Mouse (Mus musculus) embryonic facial prominence, embryonic 14.5 days (tissue): Measurements from ENCODE around the gene Cpeb1. TPM values are rescaled to one million over a fixed set of nuclear protein-coding genes. Genes with fewer than 3 reads are reported as not detected.

Source experiments
- ATAC-seq: fragments of 200-750 bp; cut with Nextera tagmentation; 2 replicates; pipeline ENCODE4 v1.8.0; 2017; ENCODE audit warnings: low read depth, moderate number of reproducible peaks, moderate TSS enrichment
- DNase-seq: peaks from one replicate; pipeline ENCODE4 v3.0.0-alpha.2; 2015; ENCODE audit warnings: low spot score
- H3K27ac ChIP-seq: fragments of 300-500 bp; sonication (generic); replicated peaks from 2 replicates; pipeline ENCODE4 v1.5.1; 2014; ENCODE audit warnings: low read depth, mild to moderate bottlenecking, low read length, moderate library complexity
- H3K27me3 ChIP-seq: fragments of 300-500 bp; sonication (generic); replicated peaks from 2 replicates; pipeline ENCODE4 v1.6.1; 2014; ENCODE audit warnings: low read length; ENCODE audit not compliant: control insufficient read depth, insufficient read depth
- H3K36me3 ChIP-seq: fragments of 300-500 bp; sonication (generic); 2 replicates; pipeline ENCODE4 v1.6.1; 2014; ENCODE audit warnings: low read length, mixed read lengths; ENCODE audit not compliant: control insufficient read depth, insufficient read depth
- H3K4me1 ChIP-seq: fragments of 300-500 bp; sonication (generic); 2 replicates; pipeline ENCODE4 v1.6.1; 2014; ENCODE audit warnings: antibody characterized with exemption, low read length; ENCODE audit not compliant: control insufficient read depth, insufficient read depth
- H3K4me2 ChIP-seq: fragments of 300-500 bp; sonication (generic); 2 replicates; pipeline ENCODE4 v1.6.1; 2014; ENCODE audit warnings: low read depth, mild to moderate bottlenecking, low read length, moderate library complexity, mixed read lengths
- H3K4me3 ChIP-seq: fragments of 300-500 bp; sonication (generic); 2 replicates; pipeline ENCODE4 v1.5.1; 2014; ENCODE audit warnings: low read depth, mild to moderate bottlenecking, low read length
- H3K9ac ChIP-seq: fragments of 300-500 bp; sonication (generic); 2 replicates; pipeline ENCODE4 v1.6.1; 2014; ENCODE audit warnings: low read depth, mild to moderate bottlenecking, low read length, moderate library complexity, mixed read lengths
- H3K9me3 ChIP-seq: fragments of 300-500 bp; sonication (generic); 2 replicates; pipeline ENCODE4 v1.6.1; 2016; ENCODE audit warnings: low read length; ENCODE audit not compliant: control insufficient read depth
- WGBS: fragments of 180-500 bp; shearing (Covaris S2); extraction: QIAGEN DNeasy Blood & Tissue Kit; methylation state at CpG from one replicate; pipeline ENCODE4 v1.1.7; 2014; 5-methylcytosine and 5-hydroxymethylcytosine counted together
- polyA plus RNA-seq: library from polyadenylated mRNA; unstranded; fragments of >200 nt; fragmentation: Nextera tagmentation; extraction: Ambion mirVana; gene quantifications from 2 replicates; pipeline ENCODE4 v1.2.1, GENCODE M21; 2014

The Cpeb1 gene
- polyA plus RNA-seq, 1 experiment from 2014 or later = 3.4 TPM

GRCm38 (mm10) chr7:81453443-81454274, 1.6 kb downstream of the Cpeb1 start:
- ATAC-seq = peak; percentile 10; the same call in 1 of the 2 replicates
- H3K27ac ChIP-seq = no peak overlapping the region
- WGBS = 3% methylated on average over 37 of the region's 84 CpGs
- peak overlapping the region; percentile 90 for H3K4me2 ChIP-seq
- H3K9ac ChIP-seq = peak overlapping the region; percentile 48; the same call in 1 of the 2 replicates
- no peaks in the 10 kb centered on the region for H3K36me3 ChIP-seq
- H3K9me3 ChIP-seq = no peaks in the 10 kb centered on the region
- H3K27me3 ChIP-seq = peaks cover 84% of the 10 kb centered on the region
- peak overlapping the region; percentile 53 for H3K4me3 ChIP-seq
- peak; percentile 16 for DNase-seq
- H3K4me1 ChIP-seq = peaks cover 18% of the 10 kb centered on the region

DNA sequence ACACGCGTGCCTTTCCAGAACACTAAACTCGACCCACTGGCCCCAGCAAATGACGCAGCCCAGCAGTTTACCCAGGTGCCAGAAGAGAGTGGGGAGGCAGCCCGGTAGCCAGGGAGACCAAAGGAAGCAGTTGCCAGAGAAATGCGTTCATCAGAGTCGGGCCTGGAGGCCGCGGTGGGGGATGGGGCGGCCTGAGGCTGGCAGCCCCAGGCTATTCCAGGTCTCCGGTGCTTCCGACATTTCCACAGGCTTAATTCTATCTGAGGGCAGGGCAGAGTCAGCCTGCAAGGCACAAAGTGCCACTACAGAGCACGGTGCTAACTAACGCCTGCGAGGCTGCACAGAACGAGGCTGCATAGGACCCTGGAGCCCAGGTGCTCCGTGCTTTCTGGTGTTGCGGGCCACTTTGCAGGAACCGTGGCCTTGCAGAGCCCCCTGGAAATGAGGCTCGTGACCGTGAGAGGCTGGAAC, 2.3 kb downstream of the Cpeb1 start:
- ATAC-seq = peak; percentile 20; the same call in 1 of the 2 replicates
- WGBS = 6% methylated on average over 17 of the region's 21 CpGs
- no peak overlapping the region for H3K27ac ChIP-seq
- 0 out of 2 replicates have a peak overlapping the region, but pooled peaks have one; percentile 19 for H3K9ac ChIP-seq
- H3K9me3 ChIP-seq = no peaks in the 10 kb centered on the region
- H3K36me3 ChIP-seq = no peaks in the 10 kb centered on the region
- peak overlapping the region; percentile 90 for H3K4me2 ChIP-seq
- no peak for DNase-seq
- peak overlapping the region; percentile 53 for H3K4me3 ChIP-seq
- peaks cover 80% of the 10 kb centered on the region for H3K27me3 ChIP-seq
- H3K4me1 ChIP-seq = peaks cover 18% of the 10 kb centered on the region

DNA sequence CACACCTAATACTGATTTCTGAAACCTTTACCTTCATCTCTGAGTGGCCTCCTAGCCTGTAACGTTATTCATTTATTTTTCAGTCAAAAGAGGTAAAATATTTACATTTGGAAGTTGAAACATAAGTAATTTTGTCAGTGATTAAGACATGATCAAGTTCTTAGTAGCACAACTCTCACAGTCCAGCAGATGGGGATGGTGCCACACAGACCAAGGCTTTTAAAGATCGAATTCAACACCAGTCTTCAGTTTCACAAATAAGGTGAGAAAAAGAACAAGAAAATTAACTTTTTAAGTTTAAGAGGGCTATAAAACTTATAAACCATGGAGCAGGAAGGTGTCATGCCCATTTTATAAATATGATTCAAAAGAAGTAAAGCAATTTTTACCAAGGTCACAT, 56.3 kb downstream of the Cpeb1 start:
- H3K27ac ChIP-seq = no peak overlapping the region
- H3K9ac ChIP-seq = no peak overlapping the region
- H3K36me3 ChIP-seq = no peaks in the 10 kb centered on the region
- no peaks in the 10 kb centered on the region for H3K27me3 ChIP-seq
- no peaks in the 10 kb centered on the region for H3K9me3 ChIP-seq
- no peak overlapping the region for H3K4me2 ChIP-seq
- H3K4me3 ChIP-seq = no peak overlapping the region
- ATAC-seq = no peak
- H3K4me1 ChIP-seq = no peaks in the 10 kb centered on the region
- 49% methylated on average over 2 of the region's 2 CpGs for WGBS
- peak; percentile 5 for DNase-seq

DNA sequence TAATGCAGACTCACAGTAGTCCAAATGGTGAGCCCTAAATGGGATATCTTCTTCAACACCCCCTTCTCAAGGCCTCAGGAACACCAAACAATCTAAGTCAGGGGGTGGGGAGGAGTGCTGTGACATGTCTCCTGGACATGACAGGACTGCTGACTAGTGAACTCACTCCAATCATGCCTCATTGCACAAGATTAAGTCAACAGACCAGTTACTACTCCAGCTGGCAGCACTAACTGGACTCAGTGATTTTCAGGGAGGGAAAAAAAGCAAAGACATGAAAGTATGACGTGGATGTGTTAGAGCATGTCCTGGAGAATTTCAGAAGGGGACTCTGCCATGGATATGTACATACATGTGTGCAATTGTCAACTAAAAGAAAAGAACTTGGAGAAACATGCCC, 75.9 kb downstream of the Cpeb1 start:
- Histone ChIP-seq H3K27ac (no peak overlapping the region), H3K4me3 (no peak overlapping the region), H3K36me3 (no peaks in the 10 kb centered on the region), H3K9me3 (no peaks in the 10 kb centered on the region), H3K4me1 (no peaks in the 10 kb centered on the region), H3K27me3 (no peaks in the 10 kb centered on the region), H3K4me2 (no peak overlapping the region), H3K9ac (no peak overlapping the region)
- DNase-seq (no peak), ATAC-seq (no peak)
- 67% methylated on average over 1 of the region's 1 CpGs for WGBS

- no peaks in the 10 kb centered on the region for H3K9me3 ChIP-seq
- H3K27me3 ChIP-seq = no peaks in the 10 kb centered on the region
- DNase-seq (peak; percentile 77), ATAC-seq (peak; percentile 92)
- H3K27ac ChIP-seq = no peak overlapping the region
- H3K36me3 ChIP-seq = no peaks in the 10 kb centered on the region
- peak overlapping the region; percentile 38; the same call in 1 of the 2 replicates for H3K9ac ChIP-seq
- H3K4me1 ChIP-seq = no peaks in the 10 kb centered on the region
- 3% methylated on average over 13 of the region's 13 CpGs for WGBS
- H3K4me2 ChIP-seq = peak overlapping the region; percentile 50
- H3K4me3 ChIP-seq = peak overlapping the region; percentile 16
Observed at GRCm38 (mm10) chr7:81372337-81372920, 82.8 kb downstream of the Cpeb1 start.

- WGBS = 18% methylated on average over 5 of the region's 5 CpGs
- peak overlapping the region; percentile 50 for H3K4me2 ChIP-seq
- no peaks in the 10 kb centered on the region for H3K36me3 ChIP-seq
Observed at GRCm38 (mm10) chr7:81371811-81372210, 83.5 kb downstream of the Cpeb1 start.

DNA sequence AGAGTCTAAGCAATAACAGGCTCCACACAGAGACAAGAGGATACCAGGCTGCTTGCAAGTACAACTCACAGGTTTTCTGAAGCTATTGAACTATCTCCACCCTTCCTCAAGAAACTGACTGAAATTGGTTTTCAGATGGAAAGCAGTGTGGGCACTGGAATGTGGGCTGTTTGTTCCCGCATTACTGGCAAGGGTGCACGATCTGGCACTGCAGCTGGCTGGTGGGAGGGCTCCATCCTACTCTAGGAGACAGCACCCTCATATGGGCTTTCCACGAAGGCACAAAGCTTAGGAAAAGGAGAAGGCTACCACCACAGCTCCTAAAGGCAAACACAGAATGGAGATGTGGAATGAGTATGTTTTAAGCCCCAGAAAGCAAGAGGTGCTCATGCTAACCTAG, 85.5 kb downstream of the Cpeb1 start:
- Histone ChIP-seq H3K36me3 (no peaks in the 10 kb centered on the region), H3K27ac (no peak overlapping the region), H3K4me2 (no peak overlapping the region), H3K4me1 (no peaks in the 10 kb centered on the region; the same call in 1 of the 2 replicates), H3K27me3 (no peaks in the 10 kb centered on the region), H3K9ac (no peak overlapping the region), H3K9me3 (no peaks in the 10 kb centered on the region), H3K4me3 (no peak overlapping the region)
- ATAC-seq (no peak), DNase-seq (no peak)
- WGBS = 55% methylated on average over 3 of the region's 3 CpGs

More at GRCm38 (mm10) chr7:81371811-81372210, 83.5 kb downstream of the Cpeb1 start:
- 0 out of 2 replicates have a peak overlapping the region, but pooled peaks have one; percentile 38 for H3K9ac ChIP-seq
- no peaks in the 10 kb centered on the region for H3K4me1 ChIP-seq
- ATAC-seq (0 out of 2 replicates have a peak, but pooled peaks have one; percentile 33), DNase-seq (no peak)
- H3K4me3 ChIP-seq = peak overlapping the region; percentile 16; the same call in 1 of the 2 replicates
- no peak overlapping the region for H3K27ac ChIP-seq
- H3K9me3 ChIP-seq = no peaks in the 10 kb centered on the region
- no peaks in the 10 kb centered on the region for H3K27me3 ChIP-seq

DNA sequence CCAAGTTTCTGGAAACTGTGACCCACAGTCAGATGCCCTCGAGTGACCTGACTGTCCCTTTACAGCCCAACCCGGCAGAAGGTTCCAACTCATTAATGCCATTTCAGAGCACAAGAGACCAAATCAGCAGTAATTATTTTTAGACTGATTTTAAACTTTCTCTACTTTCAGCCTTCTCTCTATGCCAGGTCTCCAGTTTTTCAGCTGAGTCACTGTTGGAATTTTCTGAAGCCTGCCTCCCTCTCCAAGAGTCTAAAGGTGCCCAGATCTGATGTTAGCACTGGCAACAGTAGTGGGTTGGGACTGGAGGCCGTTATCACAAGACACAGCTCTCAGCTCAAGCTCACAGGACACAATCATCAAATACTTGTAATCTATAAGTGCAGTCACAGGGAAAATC, 87.3 kb downstream of the Cpeb1 start:
- H3K4me1 ChIP-seq = no peaks in the 10 kb centered on the region; the same call in 1 of the 2 replicates
- DNase-seq (no peak), ATAC-seq (no peak)
- no peak overlapping the region for H3K27ac ChIP-seq
- WGBS = 65% methylated on average over 3 of the region's 3 CpGs
- H3K27me3 ChIP-seq = no peaks in the 10 kb centered on the region
- no peak overlapping the region for H3K9ac ChIP-seq
- H3K36me3 ChIP-seq = no peaks in the 10 kb centered on the region
- H3K4me3 ChIP-seq = no peak overlapping the region
- no peak overlapping the region for H3K4me2 ChIP-seq
- no peaks in the 10 kb centered on the region for H3K9me3 ChIP-seq
